Comparison of ENCODE assay signal across 8 mouse cellular contexts in genomic region chr5:75044310-75044904, GRCm38 (mm10). TPM values are rescaled to one million over a fixed set of nuclear protein-coding genes. Genes with fewer than 3 reads are reported as not detected.
A peak's percentile ranks its signal among the peaks of the same experiment; 100 is the strongest.
DNase-seq lines count a peak whose midpoint lies in the region; ATAC-seq and TF ChIP-seq lines count a peak whose summit lies in the region.

TSS of gene Chic2 (minus strand) at chr5:75044774.

- no peaks in the 10 kb centered on the region for H3K9me3 ChIP-seq in CH12.LX (replicated peaks; ENCODE audit: low read length)
- 0 out of 2 replicates have a peak, but pooled peaks cover 2% of the 10 kb centered on the region for H3K9me3 ChIP-seq in forebrain, embryonic 13.5 days (replicated peaks)
- no peaks in the 10 kb centered on the region for H3K9me3 ChIP-seq in liver, postnatal 0 days (ENCODE audit: low read length)
- H3K9me3 ChIP-seq in neural tube, embryonic 13.5 days = no peaks in the 10 kb centered on the region

- peak; percentile 96 for ATAC-seq in forebrain, embryonic 13.5 days
- ATAC-seq in liver, postnatal 0 days = peak; percentile 90
- ATAC-seq in neural tube, embryonic 13.5 days (ENCODE audit: low read depth) = peak; percentile 93

- H3K4me1 ChIP-seq in CH12.LX (ENCODE audit: control insufficient read depth in 1 of 2, insufficient read depth in 2 of 2) = peaks cover 3 to 19% of the 10 kb centered on the region in 2 experiments
- peaks cover 19% of the 10 kb centered on the region for H3K4me1 ChIP-seq in forebrain, embryonic 13.5 days
- H3K4me1 ChIP-seq in liver, postnatal 0 days (ENCODE audit: insufficient read depth) = peaks cover 18% of the 10 kb centered on the region
- peaks cover 25% of the 10 kb centered on the region for H3K4me1 ChIP-seq in neural tube, embryonic 13.5 days (replicated peaks)
- peaks cover 2% of the 10 kb centered on the region; the same call in 1 of the 2 replicates for H3K4me1 ChIP-seq in testis, adult 2 months (ENCODE audit: control insufficient read depth, insufficient read depth, low read length)

- H3K4me2 ChIP-seq in CH12.LX (ENCODE audit: insufficient read depth, low read depth, poor library complexity, severe bottlenecking) = peak within 1 kb of the TSS; percentile 65
- H3K4me2 ChIP-seq in forebrain, embryonic 13.5 days = peak within 1 kb of the TSS; percentile 90
- H3K4me2 ChIP-seq in liver, postnatal 0 days (ENCODE audit: low read depth, low read length) = peak within 1 kb of the TSS; percentile 74
- peak within 1 kb of the TSS; percentile 70 for H3K4me2 ChIP-seq in neural tube, embryonic 13.5 days

- no peak for TF ChIP-seq RAD21 in CH12.LX (IDR thresholded peaks at IDR 0.05; ENCODE audit: low read depth, low read length)

- peaks cover 3 to 15% of the 10 kb centered on the region in 2 experiments for H3K36me3 ChIP-seq in CH12.LX (replicated peaks in 1 of 2; ENCODE audit: control insufficient read depth in 1 of 2, insufficient read depth in 1 of 2, low read length in 1 of 2)
- H3K36me3 ChIP-seq in forebrain, embryonic 13.5 days (ENCODE audit: poor library complexity, severe bottlenecking) = peaks cover 3% of the 10 kb centered on the region; the same call in 1 of the 2 replicates
- no peaks in the 10 kb centered on the region; the same call in 1 of the 2 replicates for H3K36me3 ChIP-seq in liver, postnatal 0 days (replicated peaks; ENCODE audit: insufficient read depth, low read length)
- H3K36me3 ChIP-seq in neural tube, embryonic 13.5 days = no peaks in the 10 kb centered on the region
- no peaks in the 10 kb centered on the region for H3K36me3 ChIP-seq in testis, adult 2 months (ENCODE audit: control insufficient read depth, insufficient read depth, low read length)

- TF ChIP-seq CTCF in CH12.LX (conservative IDR thresholded peaks at IDR 0.05 in 1 of 2, IDR thresholded peaks at IDR 0.05 in 1 of 2; ENCODE audit: low read depth in 2 of 2, low read length in 2 of 2) = no peak
- TF ChIP-seq CTCF in liver, postnatal 0 days (IDR thresholded peaks at IDR 0.05; ENCODE audit: low read depth) = no peak
- TF ChIP-seq CTCF in testis, adult 2 months (IDR thresholded peaks at IDR 0.05; ENCODE audit: control insufficient read depth, insufficient read depth, insufficient replicate concordance, low read depth, low read length) = no peak

- in situ Hi-C loops in CH12.LX (cut with MboI; ENCODE audit: low pct_ligation_motif_present, low pct_unique_long_range_greater_than_20kb, low sequenced_read_pairs) = no loop called here

- DNase-seq in CH12.LX (ENCODE audit: extremely low read depth) = peak; percentile 62
- peak; percentile 66 for DNase-seq in c-Kit-positive CD71-positive TER-119-positive erythroid progenitor cells, embryonic 14.5 days (ENCODE audit: low spot score)
- peak; percentile 90 to 91 for DNase-seq in heart, postnatal 10 days
- peak; percentile 82 for DNase-seq in layer of hippocampus, adult 11-12 months (ENCODE audit: low spot score)
- DNase-seq in liver, postnatal 0 days = peak; percentile 91

- dilution Hi-C loops in CH12.LX (cut with MboI; ENCODE audit: extremely low pct_ligation_motif_present, extremely low pct_unique_long_range_greater_than_20kb, low sequenced_read_pairs) = no loop called here

- no peak for TF ChIP-seq EP300 in CH12.LX (IDR thresholded peaks at IDR 0.05; ENCODE audit: low read length)
- TF ChIP-seq EP300 in liver, postnatal 0 days (IDR thresholded peaks at IDR 0.05; ENCODE audit: low read depth) = no peak

- TF ChIP-seq POLR2A in CH12.LX (IDR thresholded peaks at IDR 0.05; ENCODE audit: low read depth, low read length) = peak; percentile 85
- peak; percentile 66; the same call in 1 of the 2 replicates for TF ChIP-seq POLR2A in testis, adult 2 months (IDR thresholded peaks at IDR 0.05; ENCODE audit: control insufficient read depth, low read depth, low read length)

- H3K4me3 ChIP-seq in CH12.LX (replicated peaks in 1 of 3; ENCODE audit: low read depth in 2 of 3, low read length in 2 of 3, poor library complexity in 1 of 3) = peak within 1 kb of the TSS; percentile 81 to 97 (median 92)
- H3K4me3 ChIP-seq in forebrain, embryonic 13.5 days = peak within 1 kb of the TSS; percentile 98
- peak within 1 kb of the TSS; percentile 94 for H3K4me3 ChIP-seq in liver, postnatal 0 days (ENCODE audit: low read depth, low read length)
- H3K4me3 ChIP-seq in neural tube, embryonic 13.5 days = peak within 1 kb of the TSS; percentile 96
- peak within 1 kb of the TSS; percentile 92 for H3K4me3 ChIP-seq in testis, adult 2 months (ENCODE audit: control insufficient read depth, low read depth, low read length)

- H3K9ac ChIP-seq in CH12.LX (ENCODE audit: insufficient read depth, low read depth) = peak within 1 kb of the TSS; percentile 93
- peak within 1 kb of the TSS; percentile 98 for H3K9ac ChIP-seq in forebrain, embryonic 13.5 days
- peak within 1 kb of the TSS; percentile 96 for H3K9ac ChIP-seq in liver, postnatal 0 days (replicated peaks)
- peak within 1 kb of the TSS; percentile 99 for H3K9ac ChIP-seq in neural tube, embryonic 13.5 days

- no peaks in the 10 kb centered on the region for H3K27me3 ChIP-seq in CH12.LX (replicated peaks)
- peaks cover 16% of the 10 kb centered on the region for H3K27me3 ChIP-seq in forebrain, embryonic 13.5 days
- no peaks in the 10 kb centered on the region for H3K27me3 ChIP-seq in liver, postnatal 0 days (ENCODE audit: insufficient read depth, low read length)
- peaks cover 5% of the 10 kb centered on the region; the same call in 1 of the 2 replicates for H3K27me3 ChIP-seq in neural tube, embryonic 13.5 days
- H3K27me3 ChIP-seq in testis, adult 2 months (ENCODE audit: control insufficient read depth, insufficient read depth, low read length) = no peaks in the 10 kb centered on the region

- H3K27ac ChIP-seq in CH12.LX (ENCODE audit: insufficient read depth, low read depth) = peak within 1 kb of the TSS; percentile 1; the same call in 1 of the 2 replicates
- peak within 1 kb of the TSS; percentile 85 for H3K27ac ChIP-seq in forebrain, embryonic 13.5 days
- peak within 1 kb of the TSS; percentile 97 for H3K27ac ChIP-seq in liver, postnatal 0 days (ENCODE audit: low read depth)
- H3K27ac ChIP-seq in neural tube, embryonic 13.5 days (replicated peaks) = peak within 1 kb of the TSS; percentile 91
- peak within 1 kb of the TSS; percentile 78 for H3K27ac ChIP-seq in testis, adult 2 months (ENCODE audit: control insufficient read depth, insufficient read depth, low read depth, low read length)

- under 1% methylated on average over 51 of the region's 90 CpGs for WGBS in forebrain, embryonic 13.5 days
- WGBS in liver, postnatal 0 days (ENCODE audit: insufficient replicate concordance) = under 1% methylated on average over 52 of the region's 90 CpGs
- under 1% methylated on average over 72 of the region's 90 CpGs for WGBS in neural tube, embryonic 13.5 days

- intact Hi-C loops in heart, postnatal 10 days (cut with DNase I) = loop anchor here (2.0 kb wide), 1 partner anchor 70 kb away; no protein-coding TSS in a partner anchor

- peaks cover 33% of the 10 kb centered on the region for H3K79me2 ChIP-seq in CH12.LX (replicated peaks; ENCODE audit: control insufficient read depth, extremely low read depth, insufficient read depth, poor library complexity, severe bottlenecking)

TF ChIP-seq in CH12.LX, 34 proteins besides CTCF, POLR2A, EP300 and RAD21:
- TF ChIP-seq TBP (conservative IDR thresholded peaks at IDR 0.05; ENCODE audit: low read depth, low read length) (no peak), UBTF (IDR thresholded peaks at IDR 0.05; ENCODE audit: low read depth, low read length) (no peak), MEF2A (IDR thresholded peaks at IDR 0.05; ENCODE audit: borderline replicate concordance, low read depth, low read length) (no peak), ELF1 (IDR thresholded peaks at IDR 0.05; ENCODE audit: low read depth, low read length) (peak; percentile 88), USF1 (IDR thresholded peaks at IDR 0.05; ENCODE audit: low read depth, low read length) (no peak), ZMIZ1 (IDR thresholded peaks at IDR 0.05; ENCODE audit: low read depth, low read length) (0 out of 2 replicates have a peak, but pooled peaks have one; percentile 2), ZC3H11A (IDR thresholded peaks at IDR 0.05; ENCODE audit: low read depth, low read length) (no peak), TCF12 (IDR thresholded peaks at IDR 0.05; ENCODE audit: low read depth, low read length) (no peak; the same call in 1 of the 2 replicates), MAFK (IDR thresholded peaks at IDR 0.05; ENCODE audit: insufficient replicate concordance, low read length) (no peak), CHD2 (IDR thresholded peaks at IDR 0.05; ENCODE audit: low read length) (peak; percentile 71; the same call in 1 of the 2 replicates), NELFE (IDR thresholded peaks at IDR 0.05; ENCODE audit: low read depth, low read length) (peak; percentile 47; the same call in 1 of the 2 replicates), ZNF384 (IDR thresholded peaks at IDR 0.05; ENCODE audit: low read depth, low read length) (no peak), IRF4 (IDR thresholded peaks at IDR 0.05; ENCODE audit: low read depth, low read length) (no peak), BHLHE40 (IDR thresholded peaks at IDR 0.05; ENCODE audit: low read depth, low read length) (no peak), USF2 (conservative IDR thresholded peaks at IDR 0.05; ENCODE audit: low read depth, low read length) (no peak)

RNA-seq across cellular contexts. Expression of gene Chic2, which starts in this region (rescaled TPM):
- total RNA-seq in CH12.LX (2012; rRNA removed) (28.2 and 30.0 TPM in 2 replicates), CH12.LX (2014; rRNA removed) (41.6 and 54.5 TPM in 2 replicates)
- 40.8 and 46.5 TPM in 2 replicates for polyA plus RNA-seq in CH12.LX (2012; ENCODE audit: insufficient read length, low read depth)
- polyA plus RNA-seq in forebrain, embryonic 13.5 days (2015; fragmentation: Nextera tagmentation; extraction: Ambion mirVana) = 30.9 and 37.7 TPM in 2 replicates
- 10 to 100 TPM; 27.7 to 29.3 TPM for total RNA-seq in heart, postnatal 10 days (2021)
- polyA plus RNA-seq in liver, postnatal 0 days (2015; fragmentation: Nextera tagmentation; extraction: Ambion mirVana) = 27.8 and 32.8 TPM in 2 replicates
- polyA plus RNA-seq in neural tube, embryonic 13.5 days (2015; fragmentation: Nextera tagmentation; extraction: Ambion mirVana) = 32.0 and 42.5 TPM in 2 replicates
- polyA plus RNA-seq in testis, adult 2 months (2012; rRNA removed) = 31.7 and 35.5 TPM in 2 replicates

Comparison
In these comparisons a context has a peak if more than half of its experiments do, and no peak if none do; other contexts are left out.
1. Peak in every context shown above with its lines: DNase-seq, ATAC-seq, H3K4me3 ChIP-seq and H3K27ac ChIP-seq.
2. H3K27ac ChIP-seq: peak in every context shown above with its lines; median percentile 97 in liver, postnatal 0 days; 91 in neural tube, embryonic 13.5 days; 85 in forebrain, embryonic 13.5 days; 78 in testis, adult 2 months; 1 in CH12.LX.